Mouse (Mus musculus): ENCODE results near the gene Gm21836. TPM values are rescaled to one million over a fixed set of nuclear protein-coding genes. Genes with fewer than 3 reads are reported as not detected.
"Not testable (repeated sequence)": the region's sequence is repeated elsewhere in the genome, so short reads cannot be mapped to it uniquely, and the experiment has no call there.

Gene Gm21836
- not detected in 2 replicates for polyA plus RNA-seq (2015; fragmentation: Nextera tagmentation; extraction: Ambion mirVana)

DNA sequence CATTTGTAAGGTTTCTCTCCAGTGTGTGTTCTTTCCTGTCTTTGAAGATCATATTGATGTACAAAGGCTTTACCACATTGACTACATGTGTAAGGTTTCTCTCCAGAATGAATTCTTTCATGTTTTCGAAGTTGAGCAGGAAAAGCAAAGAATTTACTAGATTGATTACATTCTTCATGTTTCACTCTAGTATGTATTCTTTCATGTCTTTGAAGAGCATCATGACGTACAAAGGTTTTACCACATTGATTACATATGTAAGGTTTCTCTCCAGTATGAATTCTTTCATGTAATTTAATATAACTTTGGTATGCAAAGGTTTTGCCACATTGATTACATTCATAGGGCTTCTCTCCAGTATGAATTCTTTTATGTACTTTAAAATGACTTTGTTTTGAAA is at the start of gene Gm21836:
TSS of gene Gm21836 (minus strand) at position 101 of the 400 bp plus-strand sequence.
- H3K4me1 ChIP-seq (ENCODE audit: control insufficient read depth, insufficient read depth, low read length); H3K4me3 ChIP-seq (replicated peaks; ENCODE audit: low read length); H3K4me2 ChIP-seq (ENCODE audit: low read depth, low read length); H3K36me3 ChIP-seq (ENCODE audit: control insufficient read depth, insufficient read depth, low read length); H3K27ac ChIP-seq (ENCODE audit: low read length); H3K9me3 ChIP-seq (replicated peaks; ENCODE audit: control insufficient read depth, low read length); ATAC-seq (ENCODE audit: insufficient read depth, low FRiP score); H3K27me3 ChIP-seq (ENCODE audit: control insufficient read depth, insufficient read depth, low read length); H3K9ac ChIP-seq (ENCODE audit: low read length): not testable (repeated sequence)
- 78% methylated on average over 2 of the region's 2 CpGs for WGBS

DNA sequence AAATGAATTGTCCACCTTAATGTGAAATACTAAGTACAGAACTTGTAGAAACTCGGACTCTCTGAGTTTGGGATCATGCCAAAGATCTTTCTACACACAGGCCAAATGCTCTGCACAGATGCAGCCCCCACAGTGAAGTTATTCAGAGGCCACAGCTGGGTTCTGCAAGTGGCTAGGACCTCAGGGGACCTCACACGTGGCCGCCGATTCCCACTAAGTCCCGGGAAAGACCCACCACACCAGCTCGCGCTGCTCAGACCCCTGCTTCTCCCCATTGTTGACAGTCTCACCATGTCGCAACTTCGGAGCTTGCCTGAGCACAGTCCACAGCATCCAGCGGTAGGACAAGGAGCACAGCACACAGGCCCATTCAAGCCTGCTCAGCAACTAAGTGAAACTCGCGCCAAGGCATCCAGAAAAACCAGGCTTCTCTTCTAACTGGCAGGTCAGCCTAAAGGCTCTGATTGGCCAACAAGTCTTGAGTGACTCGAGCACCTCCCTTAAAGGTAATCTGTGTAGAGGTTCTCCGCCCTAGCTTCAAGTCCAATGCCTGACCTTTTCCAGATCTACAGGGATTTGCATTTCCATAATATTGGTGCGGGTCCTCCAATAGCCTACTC is 13.1 kb downstream of the Gm21836 start:
- WGBS, result 42% methylated on average over 13 of the region's 15 CpGs
- peaks cover 13% of the 10 kb centered on the region for H3K36me3 ChIP-seq (ENCODE audit: control insufficient read depth, insufficient read depth, low read length)
- H3K4me3 ChIP-seq (replicated peaks; ENCODE audit: low read length); H3K4me1 ChIP-seq (ENCODE audit: control insufficient read depth, insufficient read depth, low read length); H3K4me2 ChIP-seq (ENCODE audit: low read depth, low read length); H3K9ac ChIP-seq (ENCODE audit: low read length); ATAC-seq (ENCODE audit: insufficient read depth, low FRiP score); H3K9me3 ChIP-seq (replicated peaks; ENCODE audit: control insufficient read depth, low read length); H3K27me3 ChIP-seq (ENCODE audit: control insufficient read depth, insufficient read depth, low read length); H3K27ac ChIP-seq (ENCODE audit: low read length): not testable (repeated sequence)

DNA sequence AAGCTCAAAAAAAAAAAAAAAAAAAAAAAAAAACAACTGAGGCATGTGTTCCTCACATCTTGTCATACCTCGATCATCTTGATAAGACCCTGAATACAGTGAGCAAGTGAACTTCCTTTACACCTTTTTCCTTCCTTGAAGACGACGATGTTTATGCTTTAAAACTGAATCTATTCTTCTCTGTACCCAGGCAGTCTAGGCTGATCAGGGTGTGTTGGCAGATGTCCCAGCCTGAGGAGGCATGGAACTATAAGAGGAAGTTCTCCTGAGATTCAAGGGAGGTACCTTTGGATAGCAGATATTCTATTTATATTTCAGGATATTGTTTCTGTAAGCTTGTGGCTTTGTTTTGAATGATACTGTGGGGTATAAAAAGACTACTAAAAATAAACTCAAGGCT is 15.5 kb downstream of the Gm21836 start:
- Histone ChIP-seq H3K9me3 (replicated peaks; ENCODE audit: control insufficient read depth, low read length) (peaks cover 10% of the 10 kb centered on the region; the same call in 1 of the 2 replicates), H3K27ac (ENCODE audit: low read length) (no peak overlapping the region), H3K36me3 (ENCODE audit: control insufficient read depth, insufficient read depth, low read length) (peaks cover 13% of the 10 kb centered on the region), H3K4me2 (ENCODE audit: low read depth, low read length) (no peak overlapping the region), H3K27me3 (ENCODE audit: control insufficient read depth, insufficient read depth, low read length) (no peaks in the 10 kb centered on the region), H3K4me3 (replicated peaks; ENCODE audit: low read length) (no peak overlapping the region), H3K4me1 (ENCODE audit: control insufficient read depth, insufficient read depth, low read length) (no peaks in the 10 kb centered on the region), H3K9ac (ENCODE audit: low read length) (no peak overlapping the region)
- 49% methylated on average over 3 of the region's 3 CpGs for WGBS
- ATAC-seq (ENCODE audit: insufficient read depth, low FRiP score), result peak; percentile 44; the same call in 1 of the 2 replicates

DNA sequence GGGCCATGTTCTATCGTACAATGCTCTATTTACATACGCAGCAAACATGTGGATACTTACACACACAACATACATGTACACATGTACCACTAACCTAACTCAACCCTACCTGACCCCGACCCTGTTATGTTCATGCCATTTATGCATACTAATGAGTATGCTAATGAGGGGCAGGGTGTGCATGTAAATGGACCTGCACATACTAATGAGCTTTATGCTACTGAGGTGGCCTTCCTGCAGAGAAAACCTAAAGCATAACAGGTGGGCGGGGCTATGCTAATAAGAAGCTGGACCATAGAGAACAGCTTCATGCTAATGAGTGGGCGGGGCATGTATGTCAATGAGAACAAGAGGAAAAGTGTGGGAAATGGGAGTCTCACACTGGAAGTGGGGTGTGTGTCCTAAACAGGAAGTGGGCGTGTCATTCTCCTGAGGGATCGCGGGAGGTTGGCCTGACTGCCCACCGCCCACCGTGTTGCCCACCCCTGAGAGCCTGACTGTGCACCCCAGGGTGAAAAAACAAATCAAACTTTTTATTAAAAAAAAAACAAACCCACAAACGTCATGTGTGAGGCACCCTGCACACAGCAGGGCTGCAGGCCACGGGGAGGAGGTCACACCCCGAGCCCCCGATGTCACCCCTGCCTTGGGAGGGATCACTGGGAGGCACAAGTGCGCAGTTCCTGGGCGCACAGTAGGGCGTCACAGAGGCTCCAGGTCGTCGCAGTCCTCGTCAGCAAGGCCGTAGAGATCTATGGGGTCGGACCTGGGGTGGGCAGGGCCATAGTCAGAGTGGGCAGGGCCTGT is 17.3 kb downstream of the Gm21836 start, which contains the start of gene Ppp2r3d:
TSS of gene Ppp2r3d (minus strand) at position 803 of the 807 bp plus-strand sequence.
- Histone ChIP-seq H3K27ac (ENCODE audit: low read length) (no peak within 1 kb of the TSS), H3K4me3 (replicated peaks; ENCODE audit: low read length) (no peak within 1 kb of the TSS), H3K4me2 (ENCODE audit: low read depth, low read length) (no peak within 1 kb of the TSS), H3K27me3 (ENCODE audit: control insufficient read depth, insufficient read depth, low read length) (no peaks in the 10 kb centered on the region), H3K9ac (ENCODE audit: low read length) (no peak within 1 kb of the TSS), H3K4me1 (ENCODE audit: control insufficient read depth, insufficient read depth, low read length) (no peaks in the 10 kb centered on the region), H3K36me3 (ENCODE audit: control insufficient read depth, insufficient read depth, low read length) (peaks cover 13% of the 10 kb centered on the region), H3K9me3 (replicated peaks; ENCODE audit: control insufficient read depth, low read length) (peaks cover 10% of the 10 kb centered on the region; the same call in 1 of the 2 replicates)
- peak; percentile 47; the same call in 1 of the 2 replicates for ATAC-seq (ENCODE audit: insufficient read depth, low FRiP score)
- WGBS, result 96% methylated on average over 22 of the region's 22 CpGs

DNA sequence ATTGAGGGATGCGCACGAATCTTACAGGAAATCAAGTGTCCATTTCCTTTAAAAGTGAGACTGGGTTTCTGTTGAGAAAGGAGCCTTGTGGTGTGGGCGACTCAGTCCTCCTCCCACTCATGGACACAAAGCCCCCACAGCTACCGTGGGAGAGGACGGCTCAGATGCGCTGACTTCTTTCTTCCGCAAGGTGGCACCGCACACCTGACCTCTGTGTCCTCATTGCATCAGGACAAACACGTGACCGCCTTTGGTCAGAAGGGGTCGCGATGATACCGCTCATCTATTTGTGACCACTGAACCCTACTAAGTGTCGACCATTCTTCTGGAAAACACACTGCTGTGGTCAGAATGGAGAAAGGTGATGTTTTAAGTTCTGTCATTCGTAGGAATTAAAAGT is 17.9 kb downstream of the Gm21836 start:
- WGBS, result 87% methylated on average over 15 of the region's 15 CpGs
- Histone ChIP-seq H3K4me1 (ENCODE audit: control insufficient read depth, insufficient read depth, low read length) (no peaks in the 10 kb centered on the region), H3K9ac (ENCODE audit: low read length) (no peak overlapping the region), H3K27ac (ENCODE audit: low read length) (no peak overlapping the region), H3K27me3 (ENCODE audit: control insufficient read depth, insufficient read depth, low read length) (no peaks in the 10 kb centered on the region), H3K4me3 (replicated peaks; ENCODE audit: low read length) (no peak overlapping the region), H3K4me2 (ENCODE audit: low read depth, low read length) (no peak overlapping the region), H3K36me3 (ENCODE audit: control insufficient read depth, insufficient read depth, low read length) (peaks cover 13% of the 10 kb centered on the region), H3K9me3 (replicated peaks; ENCODE audit: control insufficient read depth, low read length) (peaks cover 10% of the 10 kb centered on the region; the same call in 1 of the 2 replicates)
- ATAC-seq (ENCODE audit: insufficient read depth, low FRiP score), result no peak

DNA sequence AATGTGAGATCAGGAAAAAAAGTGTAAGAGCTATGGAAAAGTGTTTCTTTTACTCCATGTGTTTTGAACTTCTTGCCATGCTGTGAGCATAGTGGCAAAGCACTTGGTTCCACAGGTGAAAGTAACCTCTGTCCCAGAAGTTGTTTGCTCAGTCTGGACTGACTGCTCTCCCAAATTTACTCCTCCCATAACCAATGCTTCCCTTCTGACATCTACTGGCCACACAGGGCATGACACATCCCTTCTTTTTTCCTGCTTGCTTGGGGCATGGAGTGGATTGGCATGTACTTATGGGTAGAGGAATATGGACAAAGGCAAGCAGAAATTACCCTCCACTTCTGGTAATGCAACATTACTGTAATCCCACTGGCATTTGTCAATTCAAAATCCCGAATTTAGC is 37.0 kb downstream of the Gm21836 start:
- ATAC-seq (ENCODE audit: insufficient read depth, low FRiP score), result no peak
- no peak overlapping the region for H3K9ac ChIP-seq (ENCODE audit: low read length)
- H3K4me1 ChIP-seq (ENCODE audit: control insufficient read depth, insufficient read depth, low read length), result no peaks in the 10 kb centered on the region
- H3K9me3 ChIP-seq (replicated peaks; ENCODE audit: control insufficient read depth, low read length), result no peaks in the 10 kb centered on the region
- no peaks in the 10 kb centered on the region for H3K36me3 ChIP-seq (ENCODE audit: control insufficient read depth, insufficient read depth, low read length)
- WGBS, result 5% methylated on average over 1 of the region's 1 CpGs
- H3K4me2 ChIP-seq (ENCODE audit: low read depth, low read length), result no peak overlapping the region
- H3K4me3 ChIP-seq (replicated peaks; ENCODE audit: low read length), result no peak overlapping the region
- H3K27ac ChIP-seq (ENCODE audit: low read length), result no peak overlapping the region
- H3K27me3 ChIP-seq (ENCODE audit: control insufficient read depth, insufficient read depth, low read length), result no peaks in the 10 kb centered on the region

Other genes starting within 250 kb of the Gm21836 start
- gene 2010315B03Rik, start 181.1 kb downstream of the Gm21836 start, polyA plus RNA-seq (2015; fragmentation: Nextera tagmentation; extraction: Ambion mirVana), result 14.2 and 16.4 TPM in 2 replicates
- gene Ppp2r3d, start 16.9 kb downstream of the Gm21836 start, polyA plus RNA-seq (2015; fragmentation: Nextera tagmentation; extraction: Ambion mirVana), result 81.1 and 86.7 TPM in 2 replicates